Mouse (Mus musculus) gastrocnemius, postnatal 25 days (tissue): ENCODE measurements around the gene Gkap1. TPM values are rescaled to one million over a fixed set of nuclear protein-coding genes. Genes with fewer than 3 reads are reported as not detected.

Source experiments
- DNase-seq: peaks from one replicate; pipeline ENCODE4 v3.0.0; 2022
- microRNA-seq, 2 experiments: library from miRNA; unstranded; fragments of <30 nt; microRNA quantifications; one replicate each; pipeline ENCODE4 v1.2.0; 2021; ENCODE audit warnings: borderline replicate concordance in 2 of 2
- total RNA-seq, 2 experiments: library from RNA; stranded (reverse); gene quantifications; 1 replicate in 1 of 2; 2 replicates in 1 of 2; pipeline ENCODE4 v1.2.3; 2021

Gene Gkap1
- total RNA-seq, 2 experiments from 2014 or later = 17.8 to 20.9 TPM

GRCm38 (mm10) chr13:58201343-58201742 is 74.2 kb downstream of the Gkap1 start:
- DNase-seq = no peak

- no peak for DNase-seq
Measured at GRCm38 (mm10) chr13:58197981-58198640, 77.4 kb downstream of the Gkap1 start.

- no peak for DNase-seq
Measured at GRCm38 (mm10) chr13:58197211-58197610, 78.3 kb downstream of the Gkap1 start.

- DNase-seq = no peak
Measured at GRCm38 (mm10) chr13:58194908-58195307, 80.6 kb downstream of the Gkap1 start.

- DNase-seq = no peak
Measured at GRCm38 (mm10) chr13:58193221-58193620, 82.3 kb downstream of the Gkap1 start.

- no peak for DNase-seq
Measured at GRCm38 (mm10) chr13:58192146-58192545, 83.4 kb downstream of the Gkap1 start.

GRCm38 (mm10) chr13:58191516-58191915 is 84.0 kb downstream of the Gkap1 start:
- DNase-seq = no peak

- DNase-seq = no peak
Measured at GRCm38 (mm10) chr13:58189473-58189872, 86.0 kb downstream of the Gkap1 start.

GRCm38 (mm10) chr13:58188412-58188811 is 87.1 kb downstream of the Gkap1 start:
- DNase-seq = peak; percentile 59

- no peak for DNase-seq
Measured at GRCm38 (mm10) chr13:58187751-58188150, 87.7 kb downstream of the Gkap1 start.

- no peak for DNase-seq
Measured at GRCm38 (mm10) chr13:58186281-58186680, 89.2 kb downstream of the Gkap1 start.

GRCm38 (mm10) chr13:58184111-58184510 is 91.4 kb downstream of the Gkap1 start:
- no peak for DNase-seq

Small RNA genes within 50 kb of the gene (microRNA-seq; reads per million reads assigned to microRNA genes)
- 0 reads per million in 2 experiments for gene Mir6369

Other genes starting within 250 kb of the Gkap1 start
- gene Klhl3, start 162.1 kb downstream of the Gkap1 start, total RNA-seq = under 1 TPM; 0.41 to 0.88 TPM
- gene Hnrnpa0, start 147.1 kb downstream of the Gkap1 start, total RNA-seq = 10 to 100 TPM; 34.6 to 38.6 TPM
- 10 to 100 TPM in 1 of 2 experiments, 1 to 10 TPM in 1; 9.3 to 12.2 TPM for gene Idnk, start 118.0 kb downstream of the Gkap1 start, total RNA-seq
- 10 to 100 TPM; 41.1 to 42.4 TPM for gene Ubqln1, start 60.0 kb downstream of the Gkap1 start, total RNA-seq
- under 1 TPM in 1 of 2 experiments, not detected in 1; 0.05 TPM for gene Kif27, start 83.4 kb upstream of the Gkap1 start, total RNA-seq
- gene 2210016F16Rik, start 109.5 kb upstream of the Gkap1 start, total RNA-seq = 1 to 10 TPM; 7.0 to 7.2 TPM
- gene Rmi1, start 126.5 kb upstream of the Gkap1 start, total RNA-seq = 1 to 10 TPM; 4.8 to 5.5 TPM
- gene Hnrnpk, start 127.6 kb upstream of the Gkap1 start, total RNA-seq = 100 to 1,000 TPM; 237 to 240 TPM